Mouse (Mus musculus): ENCODE measurements around the gene Hist1h4m. TPM values are rescaled to one million over a fixed set of nuclear protein-coding genes. Genes with fewer than 3 reads are reported as not detected.

Gene Hist1h4m
- total RNA-seq (2023) = 248 TPM

DNA sequence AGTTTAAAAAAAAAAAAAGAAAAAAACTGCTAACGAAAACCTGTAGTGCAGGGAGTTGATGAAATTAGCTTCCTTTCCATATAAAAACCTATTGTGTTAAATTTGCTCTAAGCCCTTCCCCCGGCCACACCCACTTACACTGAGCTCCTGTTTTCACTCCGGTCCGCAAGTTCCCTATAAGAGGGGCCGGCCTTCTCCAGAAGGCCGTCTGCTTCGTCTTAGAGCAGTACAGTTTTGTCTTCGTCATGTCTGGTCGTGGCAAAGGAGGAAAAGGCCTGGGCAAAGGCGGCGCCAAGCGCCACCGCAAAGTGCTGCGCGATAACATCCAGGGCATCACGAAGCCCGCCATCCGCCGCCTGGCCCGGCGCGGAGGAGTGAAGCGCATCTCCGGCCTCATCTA, at the start of gene Hist1h4m:
Gene Hist1h4m, plus strand, starts transcription at position 208 of the 400 bp plus-strand sequence.

DNA sequence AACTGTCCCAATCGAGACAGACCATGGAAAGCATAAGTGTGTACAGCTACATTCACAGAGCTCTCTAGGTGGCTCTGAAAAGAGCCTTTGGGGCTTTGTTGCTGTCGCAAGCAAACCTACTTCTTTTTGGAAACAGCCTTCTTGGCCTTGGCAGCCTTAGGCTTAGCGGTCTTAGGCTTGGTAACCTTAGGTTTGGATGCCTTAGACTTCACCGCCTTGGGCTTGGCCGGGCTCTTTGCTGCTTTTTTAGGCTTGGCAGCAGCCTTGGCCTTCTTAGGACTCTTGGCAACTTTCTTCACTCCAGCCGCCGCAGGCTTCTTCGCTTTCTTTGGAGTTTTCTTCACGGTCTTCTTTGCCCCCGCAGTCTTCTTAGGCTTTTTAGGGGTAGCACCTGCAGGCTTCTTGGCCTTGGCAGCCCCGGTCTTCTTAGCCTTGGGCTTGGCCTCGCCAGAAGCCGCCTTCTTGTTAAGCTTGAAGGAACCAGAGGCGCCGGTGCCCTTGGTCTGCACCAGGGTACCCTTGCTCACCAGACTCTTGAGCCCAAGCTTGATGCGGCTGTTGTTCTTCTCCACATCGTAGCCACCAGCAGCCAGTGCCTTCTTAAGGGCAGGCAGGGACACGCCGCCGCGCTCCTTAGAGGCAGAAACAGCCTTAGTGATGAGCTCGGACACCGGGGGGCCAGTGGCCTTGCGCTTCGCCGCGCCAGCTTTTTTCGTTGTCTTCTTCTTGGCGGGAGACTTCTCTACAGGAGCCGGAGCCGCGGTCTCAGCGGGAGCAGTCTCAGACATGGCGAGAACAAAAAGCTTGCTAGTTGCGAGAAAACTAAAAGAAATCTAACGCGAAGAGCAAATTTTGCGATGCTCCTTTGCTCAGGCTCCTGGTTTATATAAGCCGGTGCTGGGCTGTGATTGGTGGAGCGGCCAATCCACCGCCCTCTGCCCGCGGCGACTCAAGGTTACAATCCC, 31.5 kb upstream of the Hist1h4m start, which contains the start of gene Hist1h1b:
Gene Hist1h1b, minus strand, starts transcription at position 859 of the 965 bp plus-strand sequence.

DNA sequence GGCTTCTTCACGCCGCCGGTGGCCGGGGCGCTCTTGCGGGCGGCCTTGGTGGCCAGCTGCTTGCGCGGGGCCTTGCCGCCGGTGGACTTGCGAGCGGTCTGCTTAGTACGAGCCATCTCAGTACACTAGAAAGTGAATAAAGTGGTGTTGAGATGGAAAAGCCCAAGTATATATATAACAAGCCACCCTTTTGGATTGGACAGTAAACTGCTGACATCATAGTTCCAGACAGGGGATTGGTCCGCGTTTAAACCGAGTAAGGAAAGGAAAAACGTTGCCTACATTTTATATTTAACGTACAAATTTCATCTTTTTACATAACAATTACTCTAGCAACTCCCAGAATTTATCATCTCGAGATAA, 28.3 kb upstream of the Hist1h4m start, which contains the start of gene Hist1h3i:
Gene Hist1h3i, minus strand, starts transcription at position 116 of the 363 bp plus-strand sequence.

DNA sequence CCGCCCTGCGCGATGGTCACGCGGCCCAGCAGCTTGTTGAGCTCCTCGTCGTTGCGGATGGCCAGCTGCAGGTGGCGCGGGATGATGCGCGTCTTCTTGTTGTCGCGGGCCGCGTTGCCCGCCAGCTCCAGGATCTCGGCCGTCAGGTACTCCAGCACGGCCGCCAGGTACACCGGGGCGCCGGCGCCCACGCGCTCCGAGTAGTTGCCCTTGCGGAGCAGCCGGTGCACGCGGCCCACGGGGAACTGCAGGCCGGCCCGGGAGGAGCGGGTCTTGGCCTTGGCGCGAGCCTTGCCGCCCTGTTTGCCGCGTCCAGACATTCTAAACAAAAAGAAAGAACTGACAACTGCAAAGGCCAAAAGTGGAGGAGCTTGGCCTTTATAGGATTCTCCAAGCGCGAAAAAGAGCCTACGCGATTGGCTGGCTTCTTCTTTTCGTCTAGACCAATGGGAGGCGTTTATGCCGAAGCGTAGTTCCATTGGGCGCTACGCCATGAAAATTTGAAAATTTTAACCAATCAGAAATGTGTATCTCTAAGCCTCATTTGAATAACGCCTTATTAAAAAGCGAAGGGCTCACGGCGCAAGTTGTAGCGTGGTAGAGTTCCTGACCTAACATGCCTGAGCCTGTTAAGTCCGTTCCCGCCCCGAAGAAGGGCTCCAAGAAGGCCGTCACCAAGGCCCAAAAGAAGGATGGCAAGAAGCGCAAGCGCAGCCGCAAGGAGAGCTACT, 24.5 kb upstream of the Hist1h4m start, which contains the start of the genes Hist1h2an and Hist1h2bp:
Gene Hist1h2an, minus strand, starts transcription at position 320 of the 731 bp plus-strand sequence.
Gene Hist1h2bp, plus strand, starts transcription at position 563 of the 731 bp plus-strand sequence.

DNA sequence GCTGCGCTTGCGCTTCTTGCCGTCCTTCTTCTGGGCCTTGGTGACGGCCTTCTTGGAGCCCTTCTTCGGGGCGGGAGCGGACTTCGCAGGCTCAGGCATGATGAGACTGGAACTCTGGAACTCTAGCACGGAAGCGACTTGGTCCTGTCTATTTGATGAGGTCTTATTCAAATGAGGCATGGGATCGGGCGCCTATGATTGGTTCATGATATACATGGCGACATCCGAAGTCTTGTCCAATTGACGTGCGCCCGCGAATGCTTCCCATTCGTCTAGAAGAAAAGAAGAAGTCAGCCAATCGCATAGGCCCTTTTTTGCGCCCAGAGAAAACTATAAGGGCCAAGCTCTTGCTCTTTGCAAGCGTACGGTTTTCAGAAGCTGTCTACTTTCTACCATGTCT, 1.5 kb upstream of the Hist1h4m start, which contains the start of the genes Hist1h2bq and Hist1h2ao:
Gene Hist1h2bq, minus strand, starts transcription at position 125 of the 400 bp plus-strand sequence.
Gene Hist1h2ao, plus strand, starts transcription at position 393 of the 400 bp plus-strand sequence.

DNA sequence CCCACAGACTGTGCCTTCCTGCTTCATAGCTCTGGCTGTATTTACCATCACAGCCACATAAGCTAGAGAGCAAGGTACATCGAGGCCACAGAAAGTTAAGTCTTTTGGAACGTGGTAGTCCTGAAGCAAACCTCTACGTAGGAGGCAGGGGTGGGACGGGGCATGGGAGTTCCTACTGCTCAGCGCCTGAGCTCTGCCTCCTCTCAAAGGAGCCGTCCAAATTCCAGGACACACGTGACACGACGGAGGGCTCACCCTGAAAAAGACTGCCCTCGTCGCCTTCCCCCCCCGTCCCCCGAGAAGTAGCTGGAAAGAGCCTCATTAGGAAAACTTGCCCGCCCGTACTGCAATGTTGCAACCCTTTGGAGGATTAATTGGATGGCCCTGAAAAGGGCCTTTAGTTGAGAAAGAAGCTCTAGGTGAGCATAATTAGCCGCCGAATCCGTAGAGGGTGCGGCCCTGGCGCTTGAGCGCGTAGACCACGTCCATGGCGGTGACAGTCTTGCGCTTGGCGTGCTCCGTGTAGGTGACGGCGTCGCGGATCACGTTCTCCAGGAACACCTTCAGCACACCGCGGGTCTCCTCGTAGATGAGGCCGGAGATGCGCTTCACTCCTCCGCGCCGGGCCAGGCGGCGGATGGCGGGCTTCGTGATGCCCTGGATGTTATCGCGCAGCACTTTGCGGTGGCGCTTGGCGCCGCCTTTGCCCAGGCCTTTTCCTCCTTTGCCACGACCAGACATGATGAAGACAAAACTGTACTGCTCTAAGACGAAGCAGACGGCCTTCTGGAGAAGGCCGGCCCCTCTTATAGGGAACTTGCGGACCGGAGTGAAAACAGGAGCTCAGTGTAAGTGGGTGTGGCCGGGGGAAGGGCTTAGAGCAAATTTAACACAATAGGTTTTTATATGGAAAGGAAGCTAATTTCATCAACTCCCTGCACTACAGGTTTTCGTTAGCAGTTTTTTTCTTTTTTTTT, 20.2 kb downstream of the Hist1h4m start, which contains the start of gene Hist1h4n:
Gene Hist1h4n, minus strand, starts transcription at position 779 of the 977 bp plus-strand sequence.

DNA sequence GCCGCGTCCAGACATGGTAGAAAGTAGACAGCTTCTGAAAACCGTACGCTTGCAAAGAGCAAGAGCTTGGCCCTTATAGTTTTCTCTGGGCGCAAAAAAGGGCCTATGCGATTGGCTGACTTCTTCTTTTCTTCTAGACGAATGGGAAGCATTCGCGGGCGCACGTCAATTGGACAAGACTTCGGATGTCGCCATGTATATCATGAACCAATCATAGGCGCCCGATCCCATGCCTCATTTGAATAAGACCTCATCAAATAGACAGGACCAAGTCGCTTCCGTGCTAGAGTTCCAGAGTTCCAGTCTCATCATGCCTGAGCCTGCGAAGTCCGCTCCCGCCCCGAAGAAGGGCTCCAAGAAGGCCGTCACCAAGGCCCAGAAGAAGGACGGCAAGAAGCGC, 21.9 kb downstream of the Hist1h4m start, which contains the start of the genes Hist1h2ap and Hist1h2br:
Gene Hist1h2ap, minus strand, starts transcription at position 47 of the 400 bp plus-strand sequence.
Gene Hist1h2br, plus strand, starts transcription at position 283 of the 400 bp plus-strand sequence.

Other genes starting within 250 kb of the Hist1h4m start
- not detected for gene Olfr1364, start 230.0 kb upstream of the Hist1h4m start, total RNA-seq (2023)
- not detected for gene Olfr1362, start 197.7 kb upstream of the Hist1h4m start, total RNA-seq (2023)
- gene Olfr11, start 169.2 kb upstream of the Hist1h4m start, total RNA-seq (2023) = not detected
- gene Olfr1361, start 148.4 kb upstream of the Hist1h4m start, total RNA-seq (2023) = not detected
- gene Olfr1360, start 134.3 kb upstream of the Hist1h4m start, total RNA-seq (2023) = not detected
- gene Olfr1359, start 113.6 kb upstream of the Hist1h4m start, total RNA-seq (2023) = not detected
- 28.4 TPM for gene Hist1h2bl, start 95.6 kb upstream of the Hist1h4m start, total RNA-seq (2023)
- 48.8 TPM for gene Hist1h2ai, start 95.3 kb upstream of the Hist1h4m start, total RNA-seq (2023)
- gene Hist1h3h, start 94.1 kb upstream of the Hist1h4m start, total RNA-seq (2023) = 99.8 TPM
- gene Hist1h2bm, start 89.7 kb upstream of the Hist1h4m start, total RNA-seq (2023) = 6.3 TPM
- 11.9 TPM for gene Hist1h4j, start 76.7 kb upstream of the Hist1h4m start, total RNA-seq (2023)
- 339 TPM for gene Hist1h4k, start 61.2 kb upstream of the Hist1h4m start, total RNA-seq (2023)
- gene Hist1h2ak, start 57.9 kb upstream of the Hist1h4m start, total RNA-seq (2023) = 38.7 TPM
- 75.5 TPM for gene Hist1h2bn, start 57.6 kb upstream of the Hist1h4m start, total RNA-seq (2023)
- 9.5 TPM for gene Hist1h1b, start 31.1 kb upstream of the Hist1h4m start, total RNA-seq (2023)
- 110 TPM for gene Hist1h3i, start 28.4 kb upstream of the Hist1h4m start, total RNA-seq (2023)
- 5.2 TPM for gene Hist1h2an, start 24.5 kb upstream of the Hist1h4m start, total RNA-seq (2023)
- gene Hist1h2bp, start 24.3 kb upstream of the Hist1h4m start, total RNA-seq (2023) = 22.1 TPM
- gene Hist1h2bq, start 1.5 kb upstream of the Hist1h4m start, total RNA-seq (2023) = 49.3 TPM
- 110 TPM for gene Hist1h2ao, start 1.3 kb upstream of the Hist1h4m start, total RNA-seq (2023)
- 35.4 TPM for gene Hist1h4n, start 20.4 kb downstream of the Hist1h4m start, total RNA-seq (2023)
- 30.3 TPM for gene Hist1h2ap, start 21.8 kb downstream of the Hist1h4m start, total RNA-seq (2023)
- 48.4 TPM for gene Hist1h2br, start 22.0 kb downstream of the Hist1h4m start, total RNA-seq (2023)
- 0.71 TPM for gene Zfp184, start 133.3 kb downstream of the Hist1h4m start, total RNA-seq (2023)
- gene Pom121l2, start 169.4 kb downstream of the Hist1h4m start, total RNA-seq (2023) = not detected
- gene Prss16, start 198.0 kb downstream of the Hist1h4m start, total RNA-seq (2023) = 0.65 TPM
- 25.1 TPM for gene Hist1h2ah, start 223.8 kb downstream of the Hist1h4m start, total RNA-seq (2023)
- gene Hist1h2bk, start 224.1 kb downstream of the Hist1h4m start, total RNA-seq (2023) = 16.7 TPM
- 47.7 TPM for gene Hist1h4i, start 229.6 kb downstream of the Hist1h4m start, total RNA-seq (2023)
- gene Hist1h2ag, start 231.2 kb downstream of the Hist1h4m start, total RNA-seq (2023) = not detected
- 18.5 TPM for gene Hist1h2bj, start 231.5 kb downstream of the Hist1h4m start, total RNA-seq (2023)